Mouse (Mus musculus): ENCODE results near the gene Lrrn4cl.

DNA sequence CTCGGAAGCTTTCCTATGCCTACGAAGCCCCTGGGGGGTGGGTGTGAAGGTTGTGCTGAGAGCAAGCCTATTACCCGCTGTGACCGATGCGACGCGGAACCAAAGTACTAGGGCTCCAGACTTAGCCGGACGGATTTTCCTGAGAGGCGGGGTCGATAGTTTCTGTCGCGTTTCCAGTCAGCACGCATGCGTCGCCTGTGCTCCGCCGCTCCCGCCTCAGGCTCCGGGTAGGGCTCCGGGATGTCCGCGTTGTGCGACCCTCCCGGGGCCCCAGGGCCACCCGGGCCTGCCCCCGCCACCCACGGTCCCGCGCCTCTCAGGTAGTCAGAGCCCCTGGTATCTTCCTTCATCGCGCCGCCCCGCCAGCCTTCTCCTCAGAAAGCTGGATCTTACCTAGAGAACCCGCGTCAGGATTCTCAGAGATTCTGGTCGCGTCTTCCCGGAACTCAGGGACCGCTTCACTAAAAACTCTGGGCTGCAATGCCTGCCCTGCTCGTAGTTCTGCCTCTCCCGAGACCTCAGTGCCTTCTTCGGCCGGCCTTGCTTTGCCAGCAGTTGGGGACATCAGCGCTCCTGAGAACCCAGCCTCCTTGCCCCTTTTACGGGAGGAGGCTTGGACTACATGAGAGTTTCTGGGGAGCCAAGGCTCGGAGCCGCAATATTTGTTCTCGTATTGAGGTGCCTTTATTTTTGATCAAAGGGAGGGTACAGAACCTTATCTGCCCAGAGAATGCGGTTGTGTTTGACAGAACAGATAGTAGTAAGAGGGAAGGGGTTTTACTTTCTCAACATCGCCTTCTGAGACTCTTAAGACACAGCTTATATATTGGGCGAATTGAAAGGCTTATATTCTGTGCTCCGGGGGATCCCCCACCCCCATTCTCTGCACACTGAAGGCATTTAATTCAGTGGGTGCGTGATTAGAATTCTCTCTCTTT lies 42.5 kb downstream of the Lrrn4cl start, which contains the start of gene Ints5:
- no peak for TF ChIP-seq CTCF (conservative IDR thresholded peaks at IDR 0.05; ENCODE audit: insufficient read depth, insufficient read length, low read depth, low read length)
- TF ChIP-seq POLR2A (IDR thresholded peaks at IDR 0.05; ENCODE audit: low read depth, low read length): peak; percentile 75

Measured in kidney, adult 2 months (tissue).